Mouse (Mus musculus) neural tube, embryonic 11.5 days (tissue): Measurements from ENCODE around the gene Trim17. TPM values are rescaled to one million over a fixed set of nuclear protein-coding genes. Genes with fewer than 3 reads are reported as not detected.

ENCODE experiments used
- ATAC-seq: fragments of 200-750 bp; cut with Nextera tagmentation; 2 replicates; pipeline ENCODE4 v1.8.0; 2017; ENCODE audit warnings: moderate number of reproducible peaks, mild to moderate bottlenecking, moderate TSS enrichment, moderate library complexity; ENCODE audit not compliant: insufficient read depth, low FRiP score, low TSS enrichment
- DNase-seq: peaks from one replicate; pipeline ENCODE4 v3.0.0-alpha.2; 2015; ENCODE audit warnings: low spot score
- H3K27ac ChIP-seq: fragments of 300-500 bp; sonication (generic); 2 replicates; pipeline ENCODE4 v1.5.1; 2014; ENCODE audit warnings: low read depth, mild to moderate bottlenecking, low read length
- H3K27me3 ChIP-seq: fragments of 300-500 bp; sonication (generic); 2 replicates; pipeline ENCODE4 v1.6.1; 2014; ENCODE audit warnings: mild to moderate bottlenecking, low read length, mixed read lengths; ENCODE audit not compliant: control insufficient read depth, insufficient read depth
- H3K36me3 ChIP-seq: fragments of 300-500 bp; sonication (generic); 2 replicates; pipeline ENCODE4 v1.6.1; 2014; ENCODE audit warnings: mild to moderate bottlenecking, low read length, moderate library complexity, mixed read lengths; ENCODE audit not compliant: control insufficient read depth, insufficient read depth
- H3K4me1 ChIP-seq: fragments of 300-500 bp; sonication (generic); 2 replicates; pipeline ENCODE4 v1.6.1; 2014; ENCODE audit warnings: low read length, mixed read lengths; ENCODE audit not compliant: control insufficient read depth, insufficient read depth
- H3K4me2 ChIP-seq: fragments of 300-500 bp; sonication (generic); 2 replicates; pipeline ENCODE4 v1.6.1; 2014; ENCODE audit warnings: low read depth, mild to moderate bottlenecking, moderate library complexity
- H3K4me3 ChIP-seq: fragments of 300-500 bp; sonication (generic); 2 replicates; pipeline ENCODE4 v1.5.1; 2014; ENCODE audit warnings: low read depth, low read length
- H3K9ac ChIP-seq: fragments of 300-500 bp; sonication (generic); 2 replicates; pipeline ENCODE4 v1.6.1; 2014; ENCODE audit warnings: mild to moderate bottlenecking, low read length
- H3K9me3 ChIP-seq: fragments of 300-500 bp; sonication (generic); 2 replicates; pipeline ENCODE4 v1.6.1; 2016; ENCODE audit warnings: low read length; ENCODE audit not compliant: control insufficient read depth
- WGBS: fragments of 180-500 bp; shearing (Covaris S2); extraction: QIAGEN DNeasy Blood & Tissue Kit; methylation state at CpG from one replicate; pipeline ENCODE4 v1.1.7; 2014; 5-methylcytosine and 5-hydroxymethylcytosine counted together
- microRNA-seq: library from miRNA; unstranded; fragments of <30 nt; microRNA quantifications from one replicate; pipeline ENCODE4, GENCODE M21; 2016
- polyA plus RNA-seq: library from polyadenylated mRNA; unstranded; fragments of >200 nt; fragmentation: Nextera tagmentation; extraction: Ambion mirVana; gene quantifications from 2 replicates; pipeline ENCODE4 v1.2.1, GENCODE M21; 2014

The Trim17 gene
- polyA plus RNA-seq, 1 experiment from 2014 or later = 0.88 TPM

- 84% methylated on average over 5 of the region's 5 CpGs for WGBS
- peaks cover 13% of the 10 kb centered on the region; the same call in 1 of the 2 replicates for H3K27me3 ChIP-seq
- ATAC-seq = no peak
Measured at GRCm38 (mm10) chr11:58997541-58997940, 43.1 kb downstream of the Trim17 start.

GRCm38 (mm10) chr11:58999158-58999557 lies 44.7 kb downstream of the Trim17 start:
- Histone ChIP-seq H3K4me3 (no peak overlapping the region), H3K27me3 (0 out of 2 replicates have a peak, but pooled peaks cover 10% of the 10 kb centered on the region), H3K9me3 (no peaks in the 10 kb centered on the region), H3K9ac (no peak overlapping the region), H3K36me3 (no peaks in the 10 kb centered on the region), H3K27ac (no peak overlapping the region), H3K4me1 (no peaks in the 10 kb centered on the region), H3K4me2 (no peak overlapping the region)
- ATAC-seq (no peak), DNase-seq (no peak)
- 56% methylated on average over 11 of the region's 11 CpGs for WGBS

More at GRCm38 (mm10) chr11:58997541-58997940, 43.1 kb downstream of the Trim17 start:
- Histone ChIP-seq H3K4me2 (no peak overlapping the region), H3K36me3 (no peaks in the 10 kb centered on the region), H3K9ac (no peak overlapping the region), H3K4me1 (no peaks in the 10 kb centered on the region), H3K4me3 (no peak overlapping the region), H3K9me3 (no peaks in the 10 kb centered on the region), H3K27ac (no peak overlapping the region)
- DNase-seq = no peak

DNA sequence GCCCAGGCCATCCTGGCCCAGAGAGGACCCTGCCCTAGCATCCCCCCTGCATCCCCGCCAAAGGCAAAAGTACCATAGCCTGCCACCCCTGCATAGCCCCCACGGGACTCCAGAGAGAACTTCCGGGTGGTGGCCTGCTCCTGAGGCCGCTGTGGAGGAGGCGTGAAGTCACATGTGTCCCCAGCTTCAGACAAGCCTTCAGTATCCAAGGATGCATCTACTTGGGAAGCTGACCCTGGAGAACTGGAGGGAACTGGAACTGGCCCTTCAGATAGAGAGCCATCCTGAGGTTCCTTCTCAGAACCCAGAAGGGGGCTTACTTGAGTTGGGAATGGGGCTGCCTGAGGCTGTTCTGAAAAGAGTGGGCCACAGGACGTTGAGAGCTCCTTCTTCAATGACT lies 45.3 kb downstream of the Trim17 start:
- Histone ChIP-seq H3K36me3 (no peaks in the 10 kb centered on the region), H3K4me3 (no peak overlapping the region), H3K27me3 (0 out of 2 replicates have a peak, but pooled peaks cover 3% of the 10 kb centered on the region), H3K27ac (no peak overlapping the region), H3K4me1 (no peaks in the 10 kb centered on the region), H3K9me3 (no peaks in the 10 kb centered on the region), H3K9ac (no peak overlapping the region), H3K4me2 (no peak overlapping the region)
- no peak for DNase-seq
- ATAC-seq = no peak
- WGBS = 89% methylated on average over 6 of the region's 6 CpGs

GRCm38 (mm10) chr11:59000635-59001034 lies 46.1 kb downstream of the Trim17 start:
- DNase-seq (no peak), ATAC-seq (no peak)
- Histone ChIP-seq H3K9ac (no peak overlapping the region), H3K4me3 (no peak overlapping the region), H3K4me2 (no peak overlapping the region), H3K9me3 (no peaks in the 10 kb centered on the region), H3K27ac (no peak overlapping the region), H3K36me3 (no peaks in the 10 kb centered on the region), H3K27me3 (no peaks in the 10 kb centered on the region), H3K4me1 (no peaks in the 10 kb centered on the region)
- WGBS = 94% methylated on average over 21 of the region's 21 CpGs

- 75% methylated on average over 7 of the region's 7 CpGs for WGBS
- no peaks in the 10 kb centered on the region for H3K4me1 ChIP-seq
- no peak overlapping the region for H3K27ac ChIP-seq
- ATAC-seq (no peak), DNase-seq (no peak)
- H3K4me3 ChIP-seq = no peak overlapping the region
- H3K9ac ChIP-seq = no peak overlapping the region
- H3K36me3 ChIP-seq = no peaks in the 10 kb centered on the region
- no peak overlapping the region for H3K4me2 ChIP-seq
- H3K27me3 ChIP-seq = no peaks in the 10 kb centered on the region
- H3K9me3 ChIP-seq = no peaks in the 10 kb centered on the region
Measured at GRCm38 (mm10) chr11:59002327-59003079, 48.0 kb downstream of the Trim17 start.

DNA sequence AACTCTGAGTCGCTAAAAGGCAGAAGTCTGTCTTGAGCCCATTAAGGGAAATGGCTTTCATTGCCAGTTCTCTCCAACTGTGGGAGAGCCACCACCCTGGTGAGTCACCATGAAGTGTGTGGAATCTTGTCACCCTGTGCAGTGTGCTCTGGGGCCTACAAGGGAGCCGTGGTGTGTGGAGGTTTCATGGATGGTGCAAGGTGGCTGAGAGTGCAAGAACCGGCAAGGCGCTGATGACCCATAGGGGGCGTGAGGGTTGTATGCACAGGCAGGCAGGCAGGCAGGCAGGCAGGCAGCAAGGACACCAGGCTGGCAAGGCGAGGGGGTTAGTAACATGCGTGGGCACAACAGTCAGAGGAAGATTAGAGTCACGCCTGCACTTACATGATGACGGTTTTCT lies 60.6 kb downstream of the Trim17 start:
- ATAC-seq (no peak), DNase-seq (peak; percentile 52)
- WGBS = 42% methylated on average over 9 of the region's 9 CpGs
- Histone ChIP-seq H3K9ac (no peak overlapping the region), H3K4me1 (no peaks in the 10 kb centered on the region), H3K36me3 (no peaks in the 10 kb centered on the region), H3K27ac (no peak overlapping the region), H3K27me3 (no peaks in the 10 kb centered on the region), H3K4me3 (no peak overlapping the region), H3K9me3 (no peaks in the 10 kb centered on the region), H3K4me2 (no peak overlapping the region)

Small RNAs within 50 kb of the gene (microRNA-seq; reads per million reads assigned to microRNA genes)
- gene Gm44313 = not detected

Other genes starting within 250 kb of the Trim17 start
- gene Olfr318, start 230.7 kb upstream of the Trim17 start, polyA plus RNA-seq = not detected in 2 replicates
- not detected in 2 replicates for gene Olfr317, start 215.5 kb upstream of the Trim17 start, polyA plus RNA-seq
- gene Olfr316, start 202.0 kb upstream of the Trim17 start, polyA plus RNA-seq = not detected in 2 replicates
- gene Olfr315, start 181.5 kb upstream of the Trim17 start, polyA plus RNA-seq = not detected in 2 replicates
- gene Olfr314, start 171.7 kb upstream of the Trim17 start, polyA plus RNA-seq = not detected in 2 replicates
- gene Fam183b, start 152.7 kb upstream of the Trim17 start, polyA plus RNA-seq = 6.3 and 6.8 TPM in 2 replicates
- gene Olfr313, start 139.7 kb upstream of the Trim17 start, polyA plus RNA-seq = not detected in 2 replicates
- gene Olfr312, start 125.4 kb upstream of the Trim17 start, polyA plus RNA-seq = not detected in 2 replicates
- gene Olfr311, start 115.4 kb upstream of the Trim17 start, polyA plus RNA-seq = not detected in 2 replicates
- 16.0 and 19.9 TPM in 2 replicates for gene Gm12258, start 107.5 kb upstream of the Trim17 start, polyA plus RNA-seq
- 11.0 and 13.0 TPM in 2 replicates for gene 2810021J22Rik, start 87.5 kb upstream of the Trim17 start, polyA plus RNA-seq
- gene Zfp39, start 50.5 kb upstream of the Trim17 start, polyA plus RNA-seq = 6.1 and 7.2 TPM in 2 replicates
- not detected in 2 replicates for gene Btnl10, start 36.8 kb upstream of the Trim17 start, polyA plus RNA-seq
- 460 and 493 TPM in 2 replicates for gene Rnf187, start 15.8 kb upstream of the Trim17 start, polyA plus RNA-seq
- 75.5 and 84.8 TPM in 2 replicates for gene Hist3h2ba, start 5.8 kb upstream of the Trim17 start, polyA plus RNA-seq
- gene Hist3h2a, start within 50 bp of the Trim17 start, polyA plus RNA-seq = 56.3 and 61.4 TPM in 2 replicates
- 19.5 and 20.8 TPM in 2 replicates for gene Trim11, start 23.4 kb downstream of the Trim17 start, polyA plus RNA-seq
- 0.88 and 1.1 TPM in 2 replicates for gene Obscn, start 181.7 kb downstream of the Trim17 start, polyA plus RNA-seq
- 1.7 and 2.6 TPM in 2 replicates for gene Iba57, start 209.1 kb downstream of the Trim17 start, polyA plus RNA-seq
- 0.28 TPM in 1 of 2 replicates, not detected in the other for gene Gjc2, start 228.5 kb downstream of the Trim17 start, polyA plus RNA-seq
- gene Guk1, start 237.5 kb downstream of the Trim17 start, polyA plus RNA-seq = 101 and 112 TPM in 2 replicates
- gene Mrpl55, start 247.8 kb downstream of the Trim17 start, polyA plus RNA-seq = 91.6 and 99.3 TPM in 2 replicates